Mouse (Mus musculus): ENCODE measurements around the gene Nprl3. TPM values are rescaled to one million over a fixed set of nuclear protein-coding genes. Genes with fewer than 3 reads are reported as not detected.
"Not testable (repeated sequence)": the region's sequence is repeated elsewhere in the genome, so short reads cannot be mapped to it uniquely, and the experiment has no call there.

Nprl3 gene
- 45.3 and 54.8 TPM in 2 replicates for total RNA-seq (2021)
- long read RNA-seq, experiment 1, transcript Nprl3-215 (2 exons, 680 nt): minor isoform, 6 of 99 reads
- long read RNA-seq, experiment 1, transcript Nprl3-201 (13 exons, 2,865 nt): major isoform, 39 of 99 reads
- long read RNA-seq, experiment 1, partial matches to known transcripts: 2 of 99 reads
- long read RNA-seq, experiment 1, other reads (novel, unspliced or antisense): 48 of 99 reads
- long read RNA-seq, experiment 2, transcript Nprl3-201 (13 exons, 2,865 nt): major isoform, 19 of 53 reads
- long read RNA-seq, experiment 2, partial matches to known transcripts: 4 of 53 reads
- long read RNA-seq, experiment 2, other reads (novel, unspliced or antisense): 29 of 53 reads

DNA sequence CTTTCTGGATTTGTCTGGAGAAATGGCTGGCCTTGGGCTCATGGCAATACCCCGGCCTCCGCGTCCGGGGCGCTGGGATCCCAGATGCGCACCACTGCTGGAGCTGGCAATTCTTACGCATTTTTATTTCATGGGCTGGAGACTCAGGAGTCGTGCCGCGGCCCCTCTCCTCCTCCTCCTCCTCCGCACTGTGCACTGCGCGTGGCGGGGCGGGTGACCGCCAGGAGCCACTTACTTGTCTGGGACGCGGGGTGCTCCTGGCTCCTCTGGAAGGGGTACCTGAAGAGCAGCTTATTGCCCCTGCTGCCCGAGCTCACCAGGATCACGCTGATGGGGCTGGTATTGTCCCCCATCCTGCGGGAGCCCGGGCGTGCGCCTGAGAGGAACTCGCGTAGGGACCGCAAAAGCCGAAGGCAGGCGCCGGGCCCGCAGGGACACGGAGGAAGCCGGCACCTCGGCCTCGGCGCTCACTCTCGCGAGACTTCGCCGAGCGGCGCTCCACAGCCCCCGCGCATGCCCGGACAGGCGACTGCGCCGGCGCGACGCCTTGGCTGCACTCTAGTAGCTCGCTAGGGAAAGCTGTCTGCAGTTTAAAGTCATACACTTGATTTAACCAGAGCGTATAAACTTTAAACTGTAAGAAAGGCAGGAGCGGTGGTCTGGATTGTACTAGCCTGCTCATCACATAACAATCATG, at the start of gene Nprl3:
Gene Nprl3 (minus strand): TSS at position 520 of the 697 bp plus-strand sequence.
- peak; percentile 98 for DNase-seq

DNA sequence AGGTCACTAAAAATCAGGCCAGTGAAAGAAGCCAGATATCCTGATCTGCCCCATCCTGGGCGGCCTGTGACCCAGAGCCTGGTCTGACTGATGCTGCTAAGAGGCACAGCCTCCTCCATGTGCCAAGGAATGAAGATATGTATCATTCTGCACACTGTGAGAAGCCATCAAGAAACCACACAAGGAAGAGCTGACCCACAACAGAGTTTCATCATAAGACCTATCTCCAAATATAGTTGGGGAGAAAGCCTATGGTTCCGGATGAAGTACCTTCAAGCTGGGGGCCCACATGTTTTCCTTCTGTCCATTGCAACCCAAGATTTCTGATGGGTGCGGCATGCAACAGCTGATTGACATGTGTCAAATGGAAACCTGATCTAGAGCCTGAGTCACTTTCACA, 48.5 kb upstream of the Nprl3 start:
- no peak for DNase-seq

DNA sequence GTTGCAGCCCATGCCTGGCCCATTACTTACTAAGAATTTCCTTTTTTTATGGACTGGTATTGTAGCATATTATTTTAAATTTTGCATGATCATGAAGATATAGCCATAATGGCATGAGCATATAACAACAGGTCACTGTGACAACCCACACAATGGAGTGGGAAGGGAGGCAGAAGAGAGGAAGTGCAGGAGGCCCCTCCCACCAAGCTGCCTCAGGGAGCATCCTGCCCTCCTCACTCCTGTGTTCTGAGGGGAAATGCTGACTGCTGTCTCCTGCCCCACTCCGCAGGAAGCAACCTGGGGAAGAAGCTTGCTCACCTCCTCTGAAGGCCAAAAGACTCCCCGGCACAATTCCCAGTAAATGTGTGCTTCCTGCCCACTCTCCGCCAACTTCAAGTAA, 42.4 kb upstream of the Nprl3 start:
- DNase-seq: no peak

DNA sequence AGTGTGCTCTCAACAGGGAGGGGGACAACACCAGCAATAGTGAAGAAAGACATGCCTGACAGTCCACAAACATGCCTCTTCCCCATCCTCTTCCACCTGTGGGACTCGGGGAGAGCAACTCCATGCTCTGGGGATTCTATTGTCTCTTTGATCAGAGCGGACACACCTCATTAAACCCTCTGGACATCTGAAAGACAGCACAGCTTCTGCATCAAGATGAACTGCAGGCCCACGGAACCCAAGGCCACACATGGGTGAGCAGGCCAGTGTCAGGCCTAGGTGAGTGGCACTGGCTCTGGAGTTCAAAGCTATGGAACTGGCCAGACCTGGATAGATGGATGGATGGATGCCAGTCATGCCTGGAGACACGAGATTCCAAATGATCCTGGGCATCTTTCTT, 41.9 kb upstream of the Nprl3 start:
- DNase-seq: no peak

DNA sequence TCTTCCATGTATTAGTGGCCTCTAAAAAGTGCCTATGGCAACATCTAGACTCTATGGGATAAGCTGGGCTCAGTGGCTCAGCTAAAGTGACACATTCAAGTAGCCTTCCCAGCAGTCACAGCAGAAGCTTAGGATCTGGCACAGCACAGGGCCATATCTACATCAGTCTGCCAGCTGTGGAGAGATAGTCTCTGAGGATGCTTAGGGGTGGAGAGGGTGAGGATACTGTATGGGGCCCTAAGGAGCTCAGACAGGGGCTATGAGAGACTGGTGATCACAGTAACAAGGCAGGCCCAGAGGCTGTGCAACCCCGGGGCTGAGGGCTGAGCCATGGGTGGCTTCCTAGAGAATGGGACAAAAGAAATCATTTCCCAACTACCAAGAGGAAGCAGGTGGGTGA, 39.5 kb upstream of the Nprl3 start:
- no peak for DNase-seq

DNA sequence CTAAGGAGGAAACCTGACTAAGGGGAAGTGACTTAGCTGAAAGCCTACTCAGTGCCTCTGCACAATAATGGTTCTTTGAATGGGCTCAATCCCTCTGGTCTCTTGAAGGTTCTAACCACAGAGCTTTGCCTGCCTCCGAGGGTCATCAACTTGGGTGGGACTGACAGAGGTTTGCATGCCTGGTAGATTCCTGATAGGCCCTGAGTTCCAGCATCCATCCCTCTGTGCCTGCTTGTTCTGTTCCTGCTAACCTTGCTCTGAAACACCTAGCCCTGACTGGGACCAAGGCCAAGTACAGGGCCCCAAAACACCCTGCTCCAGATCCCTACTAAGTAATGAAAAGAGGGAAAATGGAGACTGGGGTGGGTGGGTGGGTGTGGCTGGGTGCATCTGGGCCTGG, 35.9 kb upstream of the Nprl3 start:
- no peak for DNase-seq

GRCm38 (mm10) chr11:32302824-32303419, 35.4 kb upstream of the Nprl3 start:
- no peak for DNase-seq

- no peak for DNase-seq
Observed at GRCm38 (mm10) chr11:32301506-32301905, 34.0 kb upstream of the Nprl3 start.

GRCm38 (mm10) chr11:32300279-32301267, 33.1 kb upstream of the Nprl3 start:
- DNase-seq: no peak

DNA sequence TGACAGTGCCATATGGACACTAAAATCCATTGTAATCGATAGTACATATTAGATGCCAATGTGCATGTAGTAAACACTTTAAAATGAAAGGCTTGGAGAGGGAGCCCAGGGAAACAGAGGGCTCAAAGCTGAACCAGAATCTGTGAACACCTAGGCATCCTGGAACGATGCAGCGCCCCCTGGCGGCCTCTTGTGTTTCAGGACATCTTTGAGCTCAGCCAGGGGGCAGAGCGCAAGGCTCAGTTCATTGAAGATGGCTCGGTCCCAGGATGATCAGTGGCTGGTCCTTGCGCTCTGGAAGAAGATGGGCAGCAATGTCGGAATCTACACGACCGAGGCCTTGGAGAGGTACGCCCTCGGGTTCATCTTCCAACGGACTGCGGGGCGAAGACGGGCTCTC, 32.4 kb upstream of the Nprl3 start, which contains the start of gene Hbq1a:
Gene Hbq1a (plus strand): TSS at position 205 of the 400 bp plus-strand sequence.
- DNase-seq: peak; percentile 78

GRCm38 (mm10) chr11:32298532-32298918, 31.0 kb upstream of the Nprl3 start:
- DNase-seq: no peak

GRCm38 (mm10) chr11:32297866-32298531, 30.5 kb upstream of the Nprl3 start:
- DNase-seq: no peak

DNA sequence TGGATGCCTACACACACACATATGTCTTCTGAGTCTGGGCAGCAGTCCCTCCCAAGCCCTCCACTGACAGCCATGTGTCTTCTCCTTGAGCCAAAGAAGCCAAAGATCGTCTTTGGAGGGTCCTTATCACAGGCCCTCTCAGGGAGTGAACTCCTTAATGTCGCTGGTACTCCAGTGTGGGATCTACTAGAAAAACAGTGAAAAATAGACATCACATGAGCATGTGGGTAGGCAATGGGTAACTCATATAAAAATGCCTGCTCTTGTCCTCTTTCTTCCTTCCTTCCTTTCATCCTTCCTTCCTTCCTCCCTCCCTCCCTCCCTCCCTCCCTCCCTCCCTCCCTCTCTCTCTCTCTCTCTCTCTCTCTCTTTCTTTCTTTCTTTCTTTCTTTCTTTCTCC, 29.9 kb upstream of the Nprl3 start:
- not testable (repeated sequence) for DNase-seq

DNA sequence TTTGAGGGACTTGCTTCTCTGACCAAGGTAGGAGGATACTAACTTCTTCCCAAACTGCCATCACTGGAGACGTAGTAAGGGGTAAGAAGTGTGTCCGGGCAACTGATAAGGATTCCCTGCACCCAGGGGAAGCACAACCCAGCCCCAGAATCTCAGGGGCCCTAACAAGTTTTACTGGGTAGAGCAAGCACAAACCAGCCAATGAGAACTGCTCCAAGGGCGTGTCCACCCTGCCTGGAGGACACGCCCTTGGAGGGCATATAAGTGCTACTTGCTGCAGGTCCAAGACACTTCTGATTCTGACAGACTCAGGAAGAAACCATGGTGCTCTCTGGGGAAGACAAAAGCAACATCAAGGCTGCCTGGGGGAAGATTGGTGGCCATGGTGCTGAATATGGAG, 28.7 kb upstream of the Nprl3 start, which contains the start of gene Hba-a2:
Gene Hba-a2 (plus strand): TSS at position 287 of the 400 bp plus-strand sequence.
- DNase-seq: not testable (repeated sequence)

DNA sequence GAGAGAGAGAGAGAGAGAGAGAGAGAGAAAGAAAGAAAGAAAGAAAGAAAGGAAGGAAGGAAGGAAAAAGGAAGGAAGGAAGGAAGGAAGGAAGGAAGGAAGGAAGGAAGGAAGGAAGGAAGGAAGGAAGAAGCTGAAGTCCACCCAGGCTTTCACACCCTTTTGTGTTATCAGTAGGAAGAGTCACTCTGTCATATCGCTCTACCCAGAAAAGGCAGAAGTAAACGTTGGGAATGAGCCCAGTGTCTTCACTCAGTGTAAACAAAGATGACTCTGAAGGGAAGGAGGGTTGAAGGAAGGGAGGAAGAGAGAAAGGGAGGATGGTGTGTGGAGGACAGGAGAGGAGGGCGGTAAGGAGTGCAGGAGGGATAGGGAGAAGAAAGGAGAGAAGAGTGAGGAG, 26.0 kb upstream of the Nprl3 start:
- not testable (repeated sequence) for DNase-seq

DNA sequence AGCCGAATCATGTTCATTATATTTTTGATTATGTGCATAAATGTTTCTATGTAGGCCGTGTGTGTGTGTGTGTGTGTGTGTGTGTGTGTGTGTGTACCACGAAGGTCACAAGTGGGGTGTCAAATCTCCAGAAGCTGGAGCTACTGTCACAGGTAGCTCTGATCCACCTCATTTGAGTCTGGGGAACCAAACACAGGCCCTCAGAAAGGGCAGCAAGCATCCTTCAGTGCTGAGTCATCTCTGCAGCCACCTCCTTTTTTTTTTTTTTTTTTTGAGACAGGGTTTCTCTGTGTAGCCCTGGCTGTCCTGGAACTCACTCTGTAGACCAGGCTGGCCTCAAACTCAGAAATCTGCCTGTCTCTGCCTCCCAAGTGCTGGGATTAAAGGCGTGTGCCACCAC, 25.3 kb upstream of the Nprl3 start:
- DNase-seq: not testable (repeated sequence)

DNA sequence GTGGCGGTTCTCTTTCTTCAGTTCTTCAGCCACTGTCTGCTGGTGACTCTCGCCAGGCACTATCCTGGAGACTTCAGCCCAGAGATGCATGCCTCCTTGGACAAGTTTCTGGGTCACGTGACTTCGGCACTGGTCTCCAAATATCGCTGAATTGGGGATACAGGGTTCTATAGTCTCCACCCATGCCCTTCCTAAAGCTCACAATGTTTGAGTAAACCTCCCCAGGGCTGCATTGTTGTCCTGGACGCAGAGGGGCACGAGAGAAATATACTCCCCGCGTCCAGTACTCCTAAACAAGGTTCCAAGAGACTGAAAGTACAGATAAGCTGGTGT, 20.0 kb upstream of the Nprl3 start:
- DNase-seq: no peak

DNA sequence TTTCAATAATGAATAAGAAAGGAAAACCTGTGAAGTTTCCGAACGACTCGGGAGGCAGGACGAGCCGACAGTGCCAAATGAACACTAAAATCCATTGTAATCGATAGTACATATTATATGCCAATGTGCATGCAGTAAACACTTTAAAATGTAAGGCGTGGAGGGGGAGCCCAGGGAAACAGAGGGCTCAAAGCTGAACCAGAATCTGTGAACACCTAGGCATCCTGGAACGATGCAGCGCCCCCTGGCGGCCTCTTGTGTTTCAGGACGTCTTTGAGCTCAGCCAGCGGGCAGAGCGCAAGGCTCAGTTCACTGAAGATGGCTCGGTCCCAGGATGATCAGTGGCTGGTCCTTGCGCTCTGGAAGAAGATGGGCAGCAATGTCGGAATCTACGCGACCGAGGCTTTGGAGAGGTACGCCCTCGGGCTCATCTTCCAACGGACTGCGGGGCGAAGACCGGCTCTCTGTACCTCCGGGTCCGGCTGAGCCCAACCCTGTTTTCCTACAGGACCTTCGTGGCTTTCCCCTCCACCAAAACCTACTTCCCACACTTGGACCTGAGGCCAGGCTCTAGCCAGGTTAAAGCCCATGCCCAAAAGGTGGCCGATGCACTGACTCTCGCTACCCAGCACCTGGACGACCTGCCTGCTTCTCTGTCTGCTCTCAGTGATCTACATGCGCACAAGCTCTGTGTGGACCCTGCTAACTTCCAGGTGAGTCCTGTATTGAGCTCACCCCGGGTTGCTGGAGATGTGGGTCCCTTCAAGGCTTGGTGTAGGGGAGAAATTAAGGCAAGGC, 19.4 kb upstream of the Nprl3 start, which contains the start of gene Hbq1b:
Gene Hbq1b (plus strand): TSS at position 271 of the 798 bp plus-strand sequence.
- peak; percentile 87 for DNase-seq

- not testable (repeated sequence) for DNase-seq
Observed at GRCm38 (mm10) chr11:32285887-32286286, 18.4 kb upstream of the Nprl3 start.

- no peak for DNase-seq
Observed at GRCm38 (mm10) chr11:32285031-32285775, 17.7 kb upstream of the Nprl3 start.
